Mouse (Mus musculus) heart, adult 18-20 months (tissue): ENCODE data around the gene Stx2. TPM values are rescaled to one million over a fixed set of nuclear protein-coding genes. Genes with fewer than 3 reads are reported as not detected.
"Not testable (repeated sequence)": the region's sequence is repeated elsewhere in the genome, so short reads cannot be mapped to it uniquely, and the experiment has no call there.

Experiments
- DNase-seq, 2 experiments: peaks; one replicate each; pipeline ENCODE4 v3.0.0; 2021 to 2022; ENCODE audit warnings: mixed read lengths in 1 of 2
- total RNA-seq, 2 experiments: library from RNA; stranded (reverse); gene quantifications; 2 replicates each; pipeline ENCODE4 v1.2.3; 2021

The Stx2 gene
- total RNA-seq, 2 experiments from 2014 or later = 10.5 to 13.4 TPM

- DNase-seq = no peak
These were observed 2.6 kb upstream of the Stx2 start for GRCm38 (mm10) chr5:129010937-129011336.

- no peak for DNase-seq
These were observed 1.2 kb upstream of the Stx2 start for GRCm38 (mm10) chr5:129009577-129009976.

DNA sequence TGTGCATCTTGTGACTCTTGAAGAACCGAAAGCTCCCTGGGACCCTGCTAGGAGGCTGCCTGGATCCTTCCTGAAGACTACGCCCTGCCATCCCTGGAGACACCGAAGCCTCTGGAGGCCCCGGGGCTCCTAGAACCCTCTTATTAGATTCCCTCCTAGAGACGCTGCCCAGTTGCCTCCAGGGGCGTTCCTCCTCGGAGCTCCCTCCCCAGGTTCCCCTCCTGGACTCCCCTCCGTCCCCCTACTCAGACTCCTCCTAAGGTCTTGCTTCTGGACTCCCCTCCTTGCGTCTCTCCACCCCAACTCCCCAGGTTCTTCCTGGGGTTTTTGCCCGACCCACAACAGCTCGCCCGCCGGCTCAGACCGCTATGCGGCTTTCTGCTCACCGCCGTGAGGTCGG, 366 bp downstream of the Stx2 start:
- DNase-seq = no peak

DNA sequence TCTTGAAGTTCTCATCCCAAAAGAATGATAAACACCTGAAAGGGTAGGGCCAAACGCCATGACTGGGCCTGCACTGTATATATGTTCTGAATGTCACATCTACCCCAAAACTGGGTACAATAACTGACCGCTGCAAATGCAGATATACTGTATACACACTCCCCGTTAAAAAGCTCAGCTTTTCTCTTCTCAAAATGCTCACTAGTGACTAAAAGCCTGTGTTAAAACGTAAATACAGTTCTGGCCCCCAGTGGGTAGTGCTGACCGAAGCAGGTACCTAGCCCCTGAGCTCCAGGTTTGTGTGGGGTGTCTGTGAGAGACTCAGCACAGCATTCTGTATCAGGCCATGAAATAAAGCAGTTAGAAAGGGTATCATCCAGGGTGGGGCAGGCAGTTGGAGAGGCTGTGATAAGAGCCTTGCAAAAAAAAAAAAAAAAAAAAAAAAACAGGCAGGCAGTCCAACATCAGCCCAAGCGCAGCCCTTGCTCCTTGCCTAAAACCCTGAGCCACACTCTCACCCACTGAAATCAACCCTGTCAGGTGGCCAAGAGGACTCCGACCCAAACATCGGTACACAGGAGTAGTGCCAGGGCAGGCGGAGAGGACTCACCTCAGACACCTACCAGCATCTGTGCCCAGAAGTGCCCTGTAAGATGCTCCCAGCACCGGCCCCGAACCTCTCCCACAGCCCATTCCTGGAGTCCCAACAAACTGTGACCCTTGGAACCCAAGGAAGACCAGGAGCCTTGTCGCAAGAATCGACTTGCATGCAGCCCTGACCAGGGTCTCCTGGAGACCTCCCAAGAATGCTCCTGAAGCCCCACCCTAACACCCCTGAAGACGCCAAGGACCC, 1.0 kb downstream of the Stx2 start:
- peak; percentile 34 to 47 for DNase-seq

DNA sequence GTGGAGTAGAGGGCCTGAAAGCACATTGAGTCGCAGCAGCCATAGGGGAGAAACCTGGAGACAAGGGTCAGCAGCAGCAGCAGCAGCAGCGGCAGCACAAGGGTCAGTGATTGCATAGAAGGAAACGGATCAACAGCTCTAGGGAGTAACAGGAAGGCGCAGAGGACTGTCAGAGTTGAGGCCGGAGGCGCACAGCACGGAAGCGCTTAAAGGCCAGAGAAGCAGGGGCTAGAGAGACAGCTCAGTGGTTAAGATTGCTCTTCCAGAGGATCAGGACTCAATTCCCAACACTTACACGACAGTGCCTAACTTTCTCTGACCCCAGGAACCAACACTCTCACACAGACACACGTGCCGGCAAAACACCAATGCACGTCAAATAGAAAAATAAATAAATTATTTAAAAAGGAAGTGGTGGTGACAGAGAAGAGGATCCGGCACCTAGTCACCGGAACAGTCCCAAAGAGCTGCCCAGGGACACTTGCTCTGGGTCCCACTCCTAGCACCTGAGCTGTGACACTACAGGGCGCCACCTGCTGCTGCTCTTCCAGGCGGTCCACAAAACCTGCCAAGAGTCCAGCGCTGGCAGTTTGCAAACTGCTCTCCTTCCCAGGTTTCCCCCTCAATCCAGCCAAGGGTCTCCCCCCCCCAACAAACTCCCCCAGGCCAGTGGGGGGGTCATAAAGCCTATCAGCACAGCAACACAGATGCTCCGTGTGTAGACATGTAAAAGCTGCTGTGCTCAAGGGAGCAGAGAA, 2.2 kb downstream of the Stx2 start:
- peak; percentile 30 to 40 for DNase-seq

DNA sequence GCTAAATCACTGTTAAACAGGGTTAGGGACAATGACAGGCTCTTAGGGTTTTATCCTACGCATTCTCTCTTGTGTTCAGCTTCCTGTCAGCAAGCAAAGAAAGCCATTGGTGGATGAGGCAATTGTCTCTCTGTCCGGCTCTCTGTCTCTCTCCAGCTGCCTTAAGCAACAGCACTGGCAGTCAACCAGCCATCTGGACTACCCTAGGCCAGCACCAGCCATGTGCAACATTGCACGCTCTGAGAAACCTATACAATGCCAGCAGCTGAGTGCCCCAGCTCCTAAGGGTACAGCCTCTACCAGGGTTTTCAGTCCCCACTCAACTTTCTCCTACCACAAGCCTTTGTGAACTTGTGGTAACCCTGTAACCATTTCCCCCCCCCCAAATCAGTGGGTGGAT, 3.0 kb downstream of the Stx2 start:
- peak; percentile 67 to 69 for DNase-seq

GRCm38 (mm10) chr5:129002571-129003011, 5.8 kb downstream of the Stx2 start:
- DNase-seq = peak; percentile 63 to 74

DNA sequence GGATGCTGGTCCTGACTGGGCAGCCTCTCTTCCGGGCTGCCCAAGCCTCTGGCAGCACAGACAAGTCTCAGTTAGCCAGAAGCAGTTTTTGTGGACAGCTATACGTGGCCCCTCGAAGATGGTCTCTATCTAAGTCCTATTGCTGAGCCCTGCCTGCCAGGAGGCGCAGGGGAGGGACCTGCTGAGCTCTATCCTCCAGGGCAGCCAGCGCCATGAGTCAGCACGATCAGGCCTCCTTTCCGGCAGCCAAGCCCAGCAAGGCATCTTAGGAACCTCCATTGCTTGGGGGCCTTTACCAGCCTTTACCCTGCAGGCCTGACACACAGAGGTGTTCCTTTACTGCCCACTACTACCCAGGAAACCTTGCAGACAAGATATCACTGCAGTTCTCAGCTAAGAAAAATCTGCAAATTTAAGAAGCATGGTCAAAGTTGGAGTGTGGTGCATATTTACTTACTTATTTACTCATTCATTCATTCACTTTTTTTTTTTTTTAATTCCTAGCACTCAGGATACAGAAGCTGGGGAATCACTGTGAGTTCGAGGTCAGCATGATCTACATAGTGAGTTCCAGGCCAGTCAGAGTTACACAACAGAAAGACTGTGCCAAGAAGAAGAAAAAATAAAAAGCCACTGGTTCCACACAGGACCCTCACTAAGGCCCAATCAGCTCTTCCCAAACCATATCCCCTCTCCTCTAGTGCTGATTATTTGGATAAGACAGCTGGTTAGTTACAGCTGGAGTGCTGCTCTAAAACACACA, 7.5 kb downstream of the Stx2 start:
- DNase-seq = peak; percentile 34 to 47

DNA sequence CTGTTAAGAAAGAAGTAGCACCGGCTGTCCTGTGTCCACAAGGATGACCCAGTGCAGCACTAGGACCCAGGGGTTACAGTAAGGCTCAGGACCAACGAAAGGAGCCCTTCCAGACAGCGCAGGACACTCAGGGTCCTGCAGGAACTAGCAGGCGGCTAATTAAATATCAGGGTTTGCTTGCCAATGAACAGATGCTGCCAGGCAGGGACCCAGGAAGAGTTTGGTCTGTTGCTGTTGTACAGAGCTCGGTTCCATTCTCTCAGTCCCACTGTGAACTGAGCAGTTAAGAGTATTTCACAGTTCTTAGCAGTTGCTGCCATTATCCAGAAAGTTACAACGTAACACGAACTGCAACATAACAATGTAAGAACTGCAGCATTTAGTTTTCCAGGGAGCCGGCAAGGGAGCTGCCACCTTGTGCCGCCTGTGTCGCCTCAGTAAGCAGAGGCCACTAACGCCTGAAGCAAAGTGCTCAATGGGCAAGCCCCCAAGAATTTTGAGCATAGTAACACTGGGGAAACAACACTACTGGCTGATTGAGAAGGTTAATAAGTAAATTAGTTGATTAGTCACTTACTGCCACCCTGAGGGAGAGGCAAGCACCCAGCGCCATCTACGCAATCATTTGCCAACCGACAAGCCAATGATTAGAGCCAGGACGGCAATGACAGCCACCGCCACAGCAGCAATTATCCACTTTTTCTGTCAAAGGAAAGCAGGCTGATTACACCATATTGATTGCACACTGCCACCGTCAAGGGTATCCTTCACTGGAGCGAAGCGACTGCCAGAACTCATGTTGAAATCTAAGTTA, 21.0 kb downstream of the Stx2 start:
- DNase-seq = no peak

- DNase-seq = no peak
These were observed 22.4 kb downstream of the Stx2 start for GRCm38 (mm10) chr5:128985946-128986345.

GRCm38 (mm10) chr5:128984536-128984935, 23.8 kb downstream of the Stx2 start:
- DNase-seq = no peak

GRCm38 (mm10) chr5:128981607-128982006, 26.8 kb downstream of the Stx2 start:
- peak; percentile 44 to 82 for DNase-seq

- DNase-seq = no peak
These were observed 27.5 kb downstream of the Stx2 start for GRCm38 (mm10) chr5:128980857-128981256.

DNA sequence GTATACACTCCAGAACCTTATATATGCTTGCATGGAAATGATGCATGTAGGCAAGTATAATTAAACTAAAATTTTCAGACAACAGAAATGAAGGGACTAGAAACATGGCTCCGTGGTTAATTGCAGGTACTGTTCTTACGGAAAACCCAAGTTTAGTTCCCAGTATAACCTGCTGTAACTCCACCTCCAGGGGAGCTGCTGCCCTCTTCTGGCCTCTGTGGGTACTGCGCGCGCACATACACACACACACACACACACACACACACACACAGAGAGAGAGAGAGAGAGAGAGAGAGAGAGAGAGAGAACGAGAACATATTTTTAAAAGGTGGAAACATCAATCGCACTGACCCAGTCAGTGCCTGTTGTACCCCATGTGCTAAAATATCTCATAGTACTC, 29.4 kb downstream of the Stx2 start:
- no peak for DNase-seq

- DNase-seq = not testable (repeated sequence)
These were observed 30.9 kb downstream of the Stx2 start for GRCm38 (mm10) chr5:128977466-128977865.

GRCm38 (mm10) chr5:128976266-128976665, 32.1 kb downstream of the Stx2 start:
- DNase-seq = peak in 1 of 2 experiments; percentile 9

GRCm38 (mm10) chr5:128971298-128971697, 37.1 kb downstream of the Stx2 start:
- DNase-seq = peak; percentile 31 to 86

DNA sequence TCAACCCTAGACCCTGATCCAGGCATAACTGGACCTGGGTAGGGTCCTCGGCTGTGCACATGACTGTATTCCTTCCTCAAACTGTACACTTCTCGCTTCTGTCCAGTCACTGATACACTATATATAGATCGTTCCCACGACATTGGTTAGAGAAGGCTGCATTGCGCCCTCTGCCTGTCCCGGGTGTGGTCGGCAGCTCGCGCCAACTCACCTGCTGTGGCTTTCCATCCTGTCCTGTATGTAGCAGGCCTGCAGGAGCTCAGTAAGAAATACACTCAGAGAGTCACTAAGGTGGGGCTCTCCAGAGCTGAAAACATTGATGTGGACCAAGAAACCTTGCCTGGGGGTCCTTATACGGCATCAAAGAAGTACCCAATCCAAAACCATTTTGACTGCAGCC, 37.5 kb downstream of the Stx2 start:
- DNase-seq = no peak

GRCm38 (mm10) chr5:128964353-128964752, 44.0 kb downstream of the Stx2 start:
- DNase-seq = no peak

GRCm38 (mm10) chr5:128958916-128959315, 49.5 kb downstream of the Stx2 start:
- DNase-seq = no peak

- DNase-seq = not testable (repeated sequence)
These were observed 54.0 kb downstream of the Stx2 start for GRCm38 (mm10) chr5:128954371-128954770.
